Mouse (Mus musculus) heart, adult 18-20 months (tissue): Measurements from ENCODE around the gene Bcl7a. TPM values are rescaled to one million over a fixed set of nuclear protein-coding genes. Genes with fewer than 3 reads are reported as not detected.

Experiments
- DNase-seq, 2 experiments: peaks; one replicate each; pipeline ENCODE4 v3.0.0; 2021 to 2022; ENCODE audit warnings: mixed read lengths in 1 of 2
- total RNA-seq, 2 experiments: library from RNA; stranded (reverse); gene quantifications; 2 replicates each; pipeline ENCODE4 v1.2.3; 2021

Bcl7a gene
- total RNA-seq, 2 experiments from 2014 or later = 8.0 to 8.2 TPM

DNA sequence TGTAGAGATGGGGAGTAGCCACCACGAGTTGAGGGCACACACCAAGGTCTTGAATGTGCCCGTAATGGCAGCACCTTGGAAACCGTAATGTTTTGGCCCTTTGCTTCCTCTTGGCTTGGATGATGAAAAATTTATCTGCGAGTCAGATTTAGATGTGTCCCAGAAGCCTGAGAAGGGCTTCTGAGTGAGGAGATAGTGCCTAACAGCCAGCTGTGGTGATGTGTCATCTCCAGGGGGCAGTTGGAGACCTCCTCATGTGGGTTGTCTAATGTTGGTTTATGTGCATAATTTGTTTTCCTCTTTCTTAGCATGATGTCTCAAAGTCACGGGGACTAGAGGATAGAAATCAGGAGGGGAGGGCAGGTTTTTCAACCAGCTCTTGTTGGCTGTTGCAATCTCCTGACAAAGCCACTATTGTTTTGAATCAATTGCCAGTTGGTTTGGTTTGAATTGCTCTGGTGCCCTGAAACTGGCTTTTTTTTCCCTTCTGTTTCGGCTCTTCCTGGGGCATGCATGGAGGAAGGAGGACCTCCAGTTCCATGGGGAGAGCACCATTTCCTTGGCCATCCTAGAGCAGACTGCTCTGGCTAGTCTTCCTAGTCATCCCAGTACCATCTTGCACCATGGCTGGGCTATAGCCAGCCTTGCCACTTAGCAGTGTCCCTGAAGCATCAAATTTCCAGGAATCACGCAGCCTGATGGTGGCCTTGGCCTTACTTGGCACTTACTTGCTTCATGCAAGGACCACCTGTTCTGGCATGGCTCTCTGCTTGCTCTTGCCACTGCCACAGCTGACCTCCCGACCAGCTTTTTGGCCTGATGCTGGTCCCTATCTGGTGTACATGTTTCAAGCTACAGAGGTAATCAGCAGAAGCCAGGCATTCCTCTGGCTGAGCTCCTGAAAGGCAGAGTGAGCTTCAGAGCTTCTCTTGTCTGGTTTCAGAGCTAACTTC lies 73.2 kb downstream of the Bcl7a start:
- peak in 1 of 2 experiments; percentile 72 for DNase-seq

DNA sequence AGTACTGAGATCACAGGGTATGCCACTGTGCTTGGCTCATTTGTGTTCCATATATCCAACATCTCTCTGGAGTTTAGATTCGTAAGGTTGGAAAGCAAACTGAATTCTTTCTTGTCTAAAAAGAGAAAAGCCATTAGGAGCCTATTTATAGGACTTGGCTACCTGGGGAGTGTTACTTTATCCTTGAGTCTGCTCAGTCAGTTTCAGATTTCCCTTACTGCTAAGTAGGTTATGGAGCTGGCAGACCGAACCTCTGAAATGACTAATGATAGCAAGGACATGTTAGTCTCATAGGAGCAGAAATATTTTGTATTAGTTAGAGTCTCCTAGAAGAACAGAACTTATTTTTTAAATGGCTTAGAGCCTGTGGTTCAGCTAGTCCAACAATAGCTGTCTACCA lies 80.3 kb downstream of the Bcl7a start:
- DNase-seq = peak in 1 of 2 experiments; percentile 57

Other genes starting within 250 kb of the Bcl7a start
- gene Rhof, start 211.1 kb upstream of the Bcl7a start, total RNA-seq = 1 to 10 TPM in 1 of 2 experiments, under 1 TPM in 1; 0.55 to 2.6 TPM
- 10 to 100 TPM; 11.4 to 15.5 TPM for gene Setd1b, start 201.6 kb upstream of the Bcl7a start, total RNA-seq
- 10 to 100 TPM; 12.9 to 17.0 TPM for gene Psmd9, start 174.4 kb upstream of the Bcl7a start, total RNA-seq
- gene Hpd, start 161.1 kb upstream of the Bcl7a start, total RNA-seq = under 1 TPM in 1 of 2 experiments, not detected in 1; 0.51 TPM
- gene Wdr66, start 91.7 kb upstream of the Bcl7a start, total RNA-seq = under 1 TPM; 0.62 to 0.94 TPM
- 10 to 100 TPM; 26.5 to 29.0 TPM for gene Mlxip, start 51.0 kb downstream of the Bcl7a start, total RNA-seq
- gene Lrrc43, start 145.5 kb downstream of the Bcl7a start, total RNA-seq = not detected
- not detected for gene Il31, start 145.7 kb downstream of the Bcl7a start, total RNA-seq
- not detected for gene B3gnt4, start 166.6 kb downstream of the Bcl7a start, total RNA-seq
- gene Diablo, start 180.3 kb downstream of the Bcl7a start, total RNA-seq = 10 to 100 TPM; 68.8 to 70.1 TPM
- under 1 TPM in 1 of 2 experiments, not detected in 1; 0.41 TPM for gene Gm49027, start 181.7 kb downstream of the Bcl7a start, total RNA-seq
- 10 to 100 TPM; 27.4 to 31.8 TPM for gene Vps33a, start 229.2 kb downstream of the Bcl7a start, total RNA-seq